Mouse (Mus musculus): Measurements from ENCODE around the gene Atic. TPM values are rescaled to one million over a fixed set of nuclear protein-coding genes. Genes with fewer than 3 reads are reported as not detected.

Gene Atic
- polyA plus RNA-seq, 1 experiment from 2014 or later, result 32.5 TPM

- Histone ChIP-seq H3K9ac (ENCODE audit: low read length) (no peak overlapping the region), H3K4me2 (replicated peaks; ENCODE audit: low read depth) (no peak overlapping the region), H3K36me3 (ENCODE audit: control insufficient read depth, insufficient read depth, low read length) (no peaks in the 10 kb centered on the region), H3K4me3 (ENCODE audit: low read depth, low read length) (no peak overlapping the region), H3K4me1 (replicated peaks; ENCODE audit: control insufficient read depth, insufficient read depth) (no peaks in the 10 kb centered on the region), H3K9me3 (ENCODE audit: control insufficient read depth, low read length) (no peaks in the 10 kb centered on the region), H3K27me3 (ENCODE audit: control insufficient read depth, insufficient read depth, low read length) (no peaks in the 10 kb centered on the region), H3K27ac (replicated peaks) (no peak overlapping the region)
- peak; percentile 72 for DNase-seq (ENCODE audit: low spot score)
- TF ChIP-seq EP300 (optimal IDR thresholded peaks at IDR 0.05), result no peak
- peak; percentile 82 for TF ChIP-seq CTCF (IDR thresholded peaks at IDR 0.05; ENCODE audit: low read depth)
- WGBS, result 24% methylated on average over 7 of the region's 7 CpGs
- ATAC-seq (ENCODE audit: low FRiP score, low TSS enrichment), result 0 out of 2 replicates have a peak, but pooled peaks have one; percentile 56
These were observed 25.3 kb upstream of the Atic start for GRCm38 (mm10) chr1:71531653-71532052.

- Histone ChIP-seq H3K4me2 (replicated peaks; ENCODE audit: low read depth) (no peak overlapping the region), H3K9ac (ENCODE audit: low read length) (no peak overlapping the region), H3K27ac (replicated peaks) (no peak overlapping the region), H3K4me1 (replicated peaks; ENCODE audit: control insufficient read depth, insufficient read depth) (no peaks in the 10 kb centered on the region), H3K27me3 (ENCODE audit: control insufficient read depth, insufficient read depth, low read length) (no peaks in the 10 kb centered on the region), H3K36me3 (ENCODE audit: control insufficient read depth, insufficient read depth, low read length) (no peaks in the 10 kb centered on the region), H3K9me3 (ENCODE audit: control insufficient read depth, low read length) (no peaks in the 10 kb centered on the region), H3K4me3 (ENCODE audit: low read depth, low read length) (no peak overlapping the region)
- 75% methylated on average over 4 of the region's 4 CpGs for WGBS
- no peak for ATAC-seq (ENCODE audit: low FRiP score, low TSS enrichment)
- TF ChIP-seq CTCF (IDR thresholded peaks at IDR 0.05; ENCODE audit: low read depth) (no peak), EP300 (optimal IDR thresholded peaks at IDR 0.05) (no peak)
- DNase-seq (ENCODE audit: low spot score), result no peak
These were observed 17.3 kb upstream of the Atic start for GRCm38 (mm10) chr1:71539641-71540040.

GRCm38 (mm10) chr1:71540437-71540836 is 16.5 kb upstream of the Atic start:
- Histone ChIP-seq H3K9me3 (ENCODE audit: control insufficient read depth, low read length) (no peaks in the 10 kb centered on the region), H3K4me3 (ENCODE audit: low read depth, low read length) (no peak overlapping the region), H3K4me2 (replicated peaks; ENCODE audit: low read depth) (no peak overlapping the region), H3K27me3 (ENCODE audit: control insufficient read depth, insufficient read depth, low read length) (no peaks in the 10 kb centered on the region), H3K36me3 (ENCODE audit: control insufficient read depth, insufficient read depth, low read length) (no peaks in the 10 kb centered on the region), H3K27ac (replicated peaks) (no peak overlapping the region), H3K4me1 (replicated peaks; ENCODE audit: control insufficient read depth, insufficient read depth) (no peaks in the 10 kb centered on the region), H3K9ac (ENCODE audit: low read length) (no peak overlapping the region)
- WGBS, result 51% methylated on average over 3 of the region's 3 CpGs
- TF ChIP-seq EP300 (optimal IDR thresholded peaks at IDR 0.05) (no peak), CTCF (IDR thresholded peaks at IDR 0.05; ENCODE audit: low read depth) (no peak)
- ATAC-seq (ENCODE audit: low FRiP score, low TSS enrichment), result no peak
- no peak for DNase-seq (ENCODE audit: low spot score)

GRCm38 (mm10) chr1:71550626-71551195 is 6.2 kb upstream of the Atic start:
- no peak overlapping the region for H3K9ac ChIP-seq (ENCODE audit: low read length)
- no peaks in the 10 kb centered on the region for H3K36me3 ChIP-seq (ENCODE audit: control insufficient read depth, insufficient read depth, low read length)
- 76% methylated on average over 10 of the region's 10 CpGs for WGBS
- no peak for DNase-seq (ENCODE audit: low spot score)
- H3K4me3 ChIP-seq (ENCODE audit: low read depth, low read length), result no peak overlapping the region
- no peaks in the 10 kb centered on the region for H3K27me3 ChIP-seq (ENCODE audit: control insufficient read depth, insufficient read depth, low read length)
- TF ChIP-seq CTCF (IDR thresholded peaks at IDR 0.05; ENCODE audit: low read depth) (no peak), EP300 (optimal IDR thresholded peaks at IDR 0.05) (no peak)
- no peak for ATAC-seq (ENCODE audit: low FRiP score, low TSS enrichment)
- H3K27ac ChIP-seq (replicated peaks), result no peak overlapping the region
- no peaks in the 10 kb centered on the region for H3K4me1 ChIP-seq (replicated peaks; ENCODE audit: control insufficient read depth, insufficient read depth)
- H3K4me2 ChIP-seq (replicated peaks; ENCODE audit: low read depth), result no peak overlapping the region
- no peaks in the 10 kb centered on the region for H3K9me3 ChIP-seq (ENCODE audit: control insufficient read depth, low read length)

- 90% methylated on average over 4 of the region's 4 CpGs for WGBS
- Histone ChIP-seq H3K27ac (replicated peaks) (no peak overlapping the region), H3K9me3 (ENCODE audit: control insufficient read depth, low read length) (no peaks in the 10 kb centered on the region), H3K4me1 (replicated peaks; ENCODE audit: control insufficient read depth, insufficient read depth) (0 out of 2 replicates have a peak, but pooled peaks cover 2% of the 10 kb centered on the region), H3K4me2 (replicated peaks; ENCODE audit: low read depth) (no peak overlapping the region), H3K4me3 (ENCODE audit: low read depth, low read length) (no peak overlapping the region), H3K36me3 (ENCODE audit: control insufficient read depth, insufficient read depth, low read length) (peaks cover 15% of the 10 kb centered on the region), H3K9ac (ENCODE audit: low read length) (no peak overlapping the region), H3K27me3 (ENCODE audit: control insufficient read depth, insufficient read depth, low read length) (no peaks in the 10 kb centered on the region)
- TF ChIP-seq EP300 (optimal IDR thresholded peaks at IDR 0.05) (no peak), CTCF (IDR thresholded peaks at IDR 0.05; ENCODE audit: low read depth) (no peak)
- ATAC-seq (ENCODE audit: low FRiP score, low TSS enrichment), result no peak
- DNase-seq (ENCODE audit: low spot score), result no peak
These were observed 3.7 kb downstream of the Atic start for GRCm38 (mm10) chr1:71560626-71561025.

GRCm38 (mm10) chr1:71564291-71564690 is 7.3 kb downstream of the Atic start:
- Histone ChIP-seq H3K27me3 (ENCODE audit: control insufficient read depth, insufficient read depth, low read length) (no peaks in the 10 kb centered on the region), H3K27ac (replicated peaks) (no peak overlapping the region), H3K9ac (ENCODE audit: low read length) (no peak overlapping the region), H3K9me3 (ENCODE audit: control insufficient read depth, low read length) (no peaks in the 10 kb centered on the region), H3K36me3 (ENCODE audit: control insufficient read depth, insufficient read depth, low read length) (peaks cover 28% of the 10 kb centered on the region), H3K4me2 (replicated peaks; ENCODE audit: low read depth) (no peak overlapping the region), H3K4me3 (ENCODE audit: low read depth, low read length) (no peak overlapping the region), H3K4me1 (replicated peaks; ENCODE audit: control insufficient read depth, insufficient read depth) (no peaks in the 10 kb centered on the region)
- ATAC-seq (ENCODE audit: low FRiP score, low TSS enrichment) (no peak), DNase-seq (ENCODE audit: low spot score) (no peak)
- TF ChIP-seq CTCF (IDR thresholded peaks at IDR 0.05; ENCODE audit: low read depth) (no peak), EP300 (optimal IDR thresholded peaks at IDR 0.05) (no peak)
- 92% methylated on average over 7 of the region's 7 CpGs for WGBS
